Mouse (Mus musculus): ENCODE measurements around the gene Ncoa1. TPM values are rescaled to one million over a fixed set of nuclear protein-coding genes. Genes with fewer than 3 reads are reported as not detected.
A peak's percentile ranks its signal among the peaks of the same experiment; 100 is the strongest.

Gene Ncoa1
- total and polyA plus RNA-seq, 3 experiments = 36.0 to 65.0 (median 45.0) TPM

DNA sequence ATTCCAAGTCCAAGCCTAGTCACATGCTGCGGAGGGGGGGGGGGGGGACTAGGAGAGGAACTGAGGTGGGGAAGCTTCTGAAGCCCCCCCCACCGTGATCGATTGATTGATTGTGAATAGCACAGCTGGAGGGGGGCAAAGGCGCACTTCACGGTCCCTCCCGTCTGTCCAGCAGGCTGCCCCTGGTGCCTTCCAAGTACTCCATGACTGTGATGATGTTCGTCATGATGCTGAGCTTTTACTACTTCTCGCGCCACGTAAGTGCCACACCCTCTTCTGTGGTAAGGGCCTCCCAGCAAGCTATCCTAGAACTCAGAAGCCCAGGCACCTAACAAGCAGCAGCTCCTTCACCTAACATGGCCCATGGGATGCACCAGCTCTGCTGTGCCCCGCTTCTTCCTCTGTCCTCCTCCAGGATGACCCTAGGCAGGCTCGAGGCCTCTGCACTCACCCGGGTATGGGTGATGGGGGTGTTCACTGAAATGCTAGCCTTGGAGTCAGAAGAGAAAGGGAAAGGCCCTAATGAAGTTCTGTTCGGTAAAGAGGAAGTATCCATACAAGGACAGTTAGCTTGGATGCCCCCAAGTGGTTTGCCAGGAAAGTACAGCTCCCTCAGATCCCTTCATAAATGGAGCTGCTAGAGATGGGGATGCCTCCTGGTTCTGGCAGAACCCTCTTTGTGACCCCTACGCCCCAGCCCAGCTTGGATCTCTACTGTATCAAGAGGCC is 268.4 kb downstream of the Ncoa1 start:
- Histone ChIP-seq H3K27me3 (ENCODE audit: control insufficient read depth in 1 of 2, insufficient read depth in 2 of 2, low read length in 2 of 2) (no peaks in the 10 kb centered on the region), H3K79me2 (ENCODE audit: control insufficient read depth, insufficient read depth, low read length, poor library complexity) (no peaks in the 10 kb centered on the region), H3K27ac (ENCODE audit: control insufficient read depth, low read depth, low read length) (peak overlapping the region; percentile 50), H3K4me3 (ENCODE audit: control insufficient read depth in 1 of 2, insufficient read depth in 1 of 2, low read depth in 2 of 2, low read length in 2 of 2) (peak overlapping the region in 1 of 2 experiments; percentile 44; a peak in 2 of 4 replicates), H3K9me3 (replicated peaks; ENCODE audit: insufficient read depth, low read length) (no peaks in the 10 kb centered on the region), H3K9ac (ENCODE audit: control insufficient read depth, low read depth, low read length, poor library complexity, severe bottlenecking) (peak overlapping the region; percentile 62), H3K36me3 (ENCODE audit: control insufficient read depth in 1 of 2, insufficient read depth in 2 of 2, low read length in 2 of 2) (peaks cover 2 to 3% of the 10 kb centered on the region in 2 experiments; a peak in 2 of 4 replicates), H3K4me1 (ENCODE audit: control insufficient read depth in 1 of 2, insufficient read depth in 2 of 2, low read length in 2 of 2) (peaks cover 0 to 2% of the 10 kb centered on the region in 2 experiments; a peak in 1 of 4 replicates)
- TF ChIP-seq RCOR1 (IDR thresholded peaks at IDR 0.05; ENCODE audit: low read depth, low read length) (no peak), MAFK (IDR thresholded peaks at IDR 0.05; ENCODE audit: borderline replicate concordance, low read depth, low read length) (no peak), POLR2AphosphoS5 (IDR thresholded peaks at IDR 0.05; ENCODE audit: borderline replicate concordance, low read depth, low read length) (no peak), TAL1 (IDR thresholded peaks at IDR 0.05; ENCODE audit: low read length) (no peak), EP300 (IDR thresholded peaks at IDR 0.05; ENCODE audit: low read depth in 1 of 2, low read length in 2 of 2) (no peak), SMC3 (IDR thresholded peaks at IDR 0.05; ENCODE audit: low read depth, low read length) (peak; percentile 69), ETS1 (IDR thresholded peaks at IDR 0.05; ENCODE audit: low read depth, low read length) (no peak), ZMIZ1 (IDR thresholded peaks at IDR 0.05; ENCODE audit: low read depth, low read length) (no peak), MYB (IDR thresholded peaks at IDR 0.05; ENCODE audit: low read depth, low read length) (no peak), MXI1 (IDR thresholded peaks at IDR 0.05; ENCODE audit: low read depth, low read length) (no peak), ZNF384 (IDR thresholded peaks at IDR 0.05; ENCODE audit: low read depth, low read length) (no peak), CHD1 (IDR thresholded peaks at IDR 0.05; ENCODE audit: low read depth, low read length) (no peak), HCFC1 (IDR thresholded peaks at IDR 0.05; ENCODE audit: low read depth, low read length) (no peak), E2F4 (IDR thresholded peaks at IDR 0.05; ENCODE audit: borderline replicate concordance, low read depth, low read length) (no peak), ZC3H11A (IDR thresholded peaks at IDR 0.05; ENCODE audit: low read depth, low read length) (0 out of 2 replicates have a peak, but pooled peaks have one; percentile 2), ZKSCAN1 (IDR thresholded peaks at IDR 0.05; ENCODE audit: low read depth, low read length) (no peak), ELF1 (IDR thresholded peaks at IDR 0.05; ENCODE audit: low read depth, low read length) (no peak), USF2 (IDR thresholded peaks at IDR 0.05; ENCODE audit: borderline replicate concordance in 1 of 2, insufficient read depth in 1 of 2, low read depth in 1 of 2, low read length in 2 of 2) (no peak), USF1 (IDR thresholded peaks at IDR 0.05; ENCODE audit: low read depth, low read length) (no peak), SIN3A (IDR thresholded peaks at IDR 0.05; ENCODE audit: low read length) (no peak), MAX (IDR thresholded peaks at IDR 0.05; ENCODE audit: low read length) (no peak), MEF2A (IDR thresholded peaks at IDR 0.05; ENCODE audit: extremely low read depth, insufficient replicate concordance, low read depth, low read length, poor library complexity, severe bottlenecking) (no peak), MAZ (IDR thresholded peaks at IDR 0.05; ENCODE audit: low read depth, low read length) (no peak), TBP (IDR thresholded peaks at IDR 0.05; ENCODE audit: low read depth, low read length) (0 out of 2 replicates have a peak, but pooled peaks have one; percentile 16), CTCF (IDR thresholded peaks at IDR 0.05 in 2 of 3, conservative IDR thresholded peaks at IDR 0.05 in 1 of 3; ENCODE audit: control insufficient read depth in 1 of 3, insufficient read depth in 1 of 3, low read depth in 2 of 3, low read length in 3 of 3, poor library complexity in 1 of 3, severe bottlenecking in 1 of 3) (peak; percentile 45 to 83 (median 69); a peak in 5 of 6 replicates), JUND (IDR thresholded peaks at IDR 0.05; ENCODE audit: low read depth, low read length) (no peak), RAD21 (IDR thresholded peaks at IDR 0.05; ENCODE audit: low read depth, low read length) (peak; percentile 55), GABPA (IDR thresholded peaks at IDR 0.05; ENCODE audit: low read depth, low read length) (no peak), TCF12 (IDR thresholded peaks at IDR 0.05; ENCODE audit: low read depth, low read length) (no peak)
- DNase-seq (ENCODE audit: low read depth, low spot score) = peak; percentile 86

All from MEL (cell line).